Mouse (Mus musculus) lung, adult 18-20 months (tissue): ENCODE data around the gene Cblc.

Experiments used
- DNase-seq, 2 experiments: peaks; one replicate each; pipeline ENCODE4 v3.0.0; 2022; ENCODE audit warnings: mixed read lengths in 2 of 2

Cblc gene

DNA sequence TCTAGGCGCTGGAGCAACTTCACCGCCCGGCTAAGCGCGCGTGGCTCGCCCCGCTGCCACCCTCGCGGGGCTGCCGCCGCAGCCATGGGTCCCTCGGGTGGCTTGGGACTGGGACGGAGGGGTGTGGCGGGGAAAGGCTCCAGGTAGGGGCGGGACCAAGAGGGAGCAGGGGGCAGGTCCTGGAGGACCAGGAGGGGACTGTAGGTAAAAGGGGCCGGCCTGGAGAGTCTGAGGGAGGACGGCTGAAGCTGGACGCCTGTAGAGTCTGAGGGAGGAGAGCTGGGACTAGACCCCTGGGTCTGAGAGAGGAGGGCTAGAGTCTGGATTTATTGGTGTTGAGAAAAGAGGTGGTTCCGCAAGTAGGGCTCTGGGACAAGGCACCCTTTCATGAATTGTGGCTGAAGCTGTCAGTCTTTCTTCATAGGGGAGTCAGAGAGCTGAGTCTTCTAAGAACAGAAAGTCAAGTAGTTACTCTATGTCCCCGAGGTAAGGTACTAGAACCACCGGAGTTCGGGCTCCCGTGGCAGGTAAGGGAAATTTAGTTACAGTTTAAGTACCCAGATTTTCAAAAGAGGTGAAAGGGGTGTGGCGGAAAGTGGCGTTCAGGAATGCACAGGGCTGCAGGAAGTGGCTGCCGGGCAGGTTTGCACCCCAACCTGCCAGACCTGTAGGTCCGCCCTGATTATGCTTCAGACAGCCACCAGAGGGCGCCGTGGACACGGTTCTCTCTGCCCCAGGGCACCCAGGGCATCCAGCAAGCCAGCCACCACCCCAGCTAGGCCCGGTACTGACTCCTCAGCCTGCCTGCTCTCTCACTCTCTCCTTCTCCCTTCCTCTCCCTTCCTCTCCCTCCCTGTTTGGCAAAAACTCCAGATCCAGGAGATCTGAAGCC, at the start of gene Cblc:
TSS of gene Cblc (minus strand) at position 113 of the 892 bp plus-strand sequence.
- DNase-seq = peak; percentile 92 to 94

- DNase-seq = no peak
Observed at GRCm38 (mm10) chr7:19844521-19845171, 48.0 kb upstream of the Cblc start.

- peak; percentile 72 to 74 for DNase-seq
Observed at GRCm38 (mm10) chr7:19843561-19843960, 47.0 kb upstream of the Cblc start.

DNA sequence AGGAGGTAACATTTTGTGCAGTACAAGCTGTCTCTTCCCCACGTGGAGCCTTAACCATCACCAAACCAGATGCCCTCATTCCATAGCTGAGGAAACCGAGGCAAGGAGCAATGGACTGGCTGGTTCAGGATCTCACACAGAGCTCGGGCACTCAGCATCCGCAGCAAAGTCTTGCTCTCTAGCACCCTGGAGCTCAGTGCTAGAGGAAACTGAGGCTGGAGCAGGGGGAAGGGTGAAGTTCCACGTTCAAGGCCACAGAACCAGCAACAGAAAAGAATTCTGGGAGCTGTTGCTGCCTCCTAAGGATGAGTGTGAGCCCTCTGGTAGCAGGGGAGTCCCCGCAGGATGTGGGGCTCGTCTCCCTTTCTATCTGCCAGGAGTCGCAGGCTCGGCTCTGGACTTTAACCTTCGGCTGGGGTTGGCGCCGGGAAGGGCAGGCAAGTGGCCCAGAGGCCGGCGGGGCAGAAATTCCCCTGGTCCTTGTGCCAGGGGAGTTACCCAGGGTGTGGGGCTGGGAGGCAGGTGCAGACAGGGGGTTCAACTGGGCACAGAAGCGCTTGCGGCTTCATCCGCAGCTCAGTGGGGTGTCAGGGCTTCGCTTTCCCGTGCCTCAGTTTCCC, 46.4 kb upstream of the Cblc start:
- no peak for DNase-seq

- no peak for DNase-seq
Observed at GRCm38 (mm10) chr7:19841686-19842413, 45.2 kb upstream of the Cblc start.

DNA sequence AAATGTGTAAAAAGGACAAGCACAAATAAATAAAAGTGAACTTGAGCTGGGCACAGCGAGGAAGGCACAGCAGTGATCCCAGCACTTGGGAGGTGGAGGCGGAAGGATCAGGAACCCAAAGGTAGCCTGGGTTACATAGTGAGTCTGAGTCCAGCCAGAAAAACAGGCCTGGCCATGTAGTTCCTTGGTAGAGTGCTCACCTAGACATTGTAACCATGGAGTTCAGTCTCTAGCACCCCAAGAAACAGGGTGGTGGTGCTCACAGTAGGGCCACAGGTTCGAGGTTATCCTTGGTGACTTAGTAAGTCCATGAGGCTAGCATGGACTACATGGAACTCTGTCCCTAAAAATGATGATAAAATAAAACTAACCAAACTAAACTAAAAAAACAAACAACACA, 44.3 kb upstream of the Cblc start:
- no peak for DNase-seq

GRCm38 (mm10) chr7:19840371-19840770, 43.8 kb upstream of the Cblc start:
- DNase-seq = no peak

GRCm38 (mm10) chr7:19836843-19837242, 40.2 kb upstream of the Cblc start:
- DNase-seq = no peak

DNA sequence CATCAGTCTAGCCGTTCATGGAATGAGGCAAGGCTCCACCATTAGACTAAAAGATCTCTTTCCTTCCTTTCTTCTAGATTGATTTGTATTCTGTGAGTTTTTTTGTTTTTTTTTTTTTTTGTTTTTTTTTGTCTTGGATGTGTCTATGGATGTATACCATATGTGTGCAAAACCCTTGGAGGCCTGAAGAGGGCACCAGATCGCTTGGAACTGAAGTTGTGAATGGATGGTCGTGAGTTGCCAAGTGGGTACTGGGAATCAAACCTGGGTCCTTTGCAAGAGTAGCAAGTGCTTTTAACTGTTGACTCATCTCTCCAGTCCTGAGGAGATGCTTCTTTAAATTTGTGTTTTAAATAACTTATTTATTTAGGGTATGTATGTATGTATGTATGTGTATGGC, 37.4 kb upstream of the Cblc start:
- no peak for DNase-seq

GRCm38 (mm10) chr7:19831837-19832236, 35.2 kb upstream of the Cblc start:
- DNase-seq = peak; percentile 64 to 79

DNA sequence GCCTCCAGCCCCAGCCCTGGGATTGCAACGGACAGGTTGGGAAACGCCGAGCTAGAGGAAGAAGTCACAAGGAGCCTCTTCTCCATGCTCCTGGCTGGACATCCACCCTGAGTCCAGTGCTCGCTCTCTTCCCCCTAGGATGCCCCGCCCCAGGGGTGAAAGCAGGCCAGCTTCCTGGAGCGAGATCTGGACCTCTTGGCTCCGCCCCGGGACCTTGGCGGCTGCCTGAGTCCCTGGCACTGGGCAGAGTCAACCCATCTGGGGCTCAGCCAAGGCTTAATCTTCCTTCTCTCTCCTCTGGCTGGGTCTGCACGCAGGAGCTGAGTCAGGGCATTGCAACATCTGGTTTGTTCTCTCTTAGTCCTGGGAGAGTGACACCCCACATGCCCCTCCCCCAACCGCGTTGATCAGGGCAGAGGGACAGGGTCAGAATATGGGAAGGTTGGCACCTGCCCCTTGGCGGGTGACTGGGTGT, 34.1 kb upstream of the Cblc start:
- peak; percentile 96 to 97 for DNase-seq

DNA sequence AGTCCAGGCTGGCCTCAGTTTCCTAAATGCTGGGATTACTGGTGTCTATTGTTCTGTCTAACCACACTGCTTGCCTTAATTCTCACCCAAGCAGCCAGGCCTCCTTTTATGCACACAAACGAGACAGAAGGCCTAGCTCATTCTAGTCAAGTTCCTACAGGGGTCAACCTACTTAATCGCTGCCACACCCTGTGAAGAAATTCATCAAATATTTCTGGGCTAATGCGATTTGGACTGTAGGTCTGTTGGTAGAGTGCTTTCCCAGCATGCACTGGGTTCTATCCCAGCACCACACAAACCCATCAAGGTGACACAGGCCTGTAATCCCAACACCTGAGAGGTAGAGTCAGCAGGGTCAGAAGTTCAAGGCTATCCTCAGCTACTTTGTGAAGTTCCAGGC, 33.1 kb upstream of the Cblc start:
- no peak for DNase-seq

- DNase-seq = no peak
Observed at GRCm38 (mm10) chr7:19826756-19827155, 30.1 kb upstream of the Cblc start.

DNA sequence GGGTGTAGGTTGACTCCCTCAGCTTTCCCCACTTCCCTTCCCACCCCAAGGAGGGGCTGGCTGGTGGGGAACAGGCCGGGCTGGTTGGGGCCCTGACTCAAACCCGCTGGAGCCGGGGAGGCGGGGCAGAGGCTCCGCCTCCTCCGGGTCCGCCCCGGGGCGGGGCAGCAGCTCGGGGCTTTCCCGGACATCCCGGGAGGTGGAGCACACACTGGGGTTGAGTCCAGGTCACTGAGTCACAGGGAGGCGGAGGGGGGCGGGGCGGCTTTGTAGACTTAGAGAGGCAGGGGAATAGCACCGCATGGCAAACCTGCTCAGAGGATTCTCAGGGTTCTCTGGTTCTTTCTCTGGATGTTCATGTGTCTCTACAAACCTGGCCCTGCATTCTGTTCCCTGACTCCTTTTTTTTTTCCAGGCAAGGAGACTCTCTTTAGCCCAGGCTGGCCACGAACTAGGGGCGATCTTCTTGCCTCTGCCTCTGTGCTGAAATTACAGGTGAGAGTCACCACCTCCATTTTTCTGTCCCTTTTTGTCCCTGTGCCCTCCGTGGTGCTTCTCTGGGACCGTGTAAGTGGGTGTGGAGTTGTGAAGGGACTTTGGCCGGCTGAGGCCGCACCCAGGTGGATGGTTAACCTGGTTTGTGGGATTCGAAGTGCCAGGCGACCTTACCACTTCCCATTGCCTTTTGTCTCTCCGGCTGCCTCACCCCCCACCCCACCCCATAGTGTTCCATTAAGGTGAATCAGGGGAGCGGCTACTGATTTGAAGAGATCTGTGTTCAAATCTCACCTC, 27.8 kb upstream of the Cblc start:
- DNase-seq = peak; percentile 91 to 96

- DNase-seq = peak in 1 of 2 experiments; percentile 45
Observed at GRCm38 (mm10) chr7:19823256-19824181, 26.9 kb upstream of the Cblc start.

GRCm38 (mm10) chr7:19822604-19823058, 26.0 kb upstream of the Cblc start, which contains the start of gene Bcl3:
Gene Bcl3, minus strand, starts transcription at chr7:19822770.
- peak; percentile 85 to 88 for DNase-seq

GRCm38 (mm10) chr7:19822193-19822592, 25.6 kb upstream of the Cblc start:
- DNase-seq = no peak

- no peak for DNase-seq
Observed at GRCm38 (mm10) chr7:19821633-19822032, 25.0 kb upstream of the Cblc start.

DNA sequence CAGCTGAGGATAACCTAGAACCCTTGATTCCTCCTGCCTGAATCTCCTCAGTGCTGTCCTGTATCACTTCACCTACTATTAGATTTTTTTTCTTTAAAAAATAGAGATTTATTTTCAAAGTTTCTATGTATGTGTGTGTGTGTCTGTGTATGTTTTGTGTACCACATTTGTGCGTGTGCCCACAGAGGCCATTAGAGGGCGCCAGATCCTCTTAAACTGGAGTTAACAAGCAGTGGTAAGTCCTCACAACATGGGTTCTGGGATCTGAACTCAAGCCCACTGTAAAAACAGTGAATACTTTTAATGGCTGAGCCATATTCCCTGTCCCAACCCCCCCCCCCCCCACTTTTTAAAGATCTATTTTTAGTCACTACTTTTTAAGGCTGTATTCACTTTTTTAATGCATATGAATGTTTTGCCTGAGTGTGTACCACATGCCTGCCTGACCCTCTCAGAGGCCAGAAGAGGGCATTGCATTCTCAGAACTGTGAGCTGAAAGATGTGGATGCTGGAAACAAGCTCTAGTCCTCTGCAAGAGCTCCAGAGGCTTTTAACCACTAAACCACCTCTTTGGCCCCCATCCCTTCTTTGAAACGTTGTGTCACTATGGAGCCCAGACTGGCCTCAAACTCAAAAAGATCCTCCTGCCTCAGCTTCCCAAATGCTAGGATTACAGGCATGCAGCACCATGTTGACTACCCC, 23.9 kb upstream of the Cblc start:
- DNase-seq = no peak

GRCm38 (mm10) chr7:19818875-19819274, 22.3 kb upstream of the Cblc start:
- DNase-seq = no peak
